Comparison of ENCODE assay signal across 38 mouse cellular contexts in genomic region chr16:18241581-18241980, GRCm38 (mm10). TPM values are rescaled to one million over a fixed set of nuclear protein-coding genes. Genes with fewer than 3 reads are reported as not detected.
"Had no signal": no experiment of that assay in that cellular context is flagged by ENCODE, and none has a peak within 500 bp of the region (broad histone marks: within the 10 kb centered on the region; RNA-seq: fewer than 3 reads in every experiment).

No protein-coding gene starts in this region.

- H3K27ac ChIP-seq: embryonic facial prominence, embryonic 10.5 days; embryonic facial prominence, embryonic 12.5 days; embryonic facial prominence, embryonic 13.5 days; embryonic facial prominence, embryonic 15.5 days; forebrain, embryonic 10.5 days; forebrain, embryonic 12.5 days; forebrain, embryonic 13.5 days; forebrain, embryonic 15.5 days; gastrocnemius, adult 2 months; heart, adult 2 months had no signal

- H3K27me3 ChIP-seq: embryonic facial prominence, embryonic 12.5 days; embryonic facial prominence, embryonic 13.5 days; embryonic facial prominence, embryonic 15.5 days; forebrain, embryonic 12.5 days; forebrain, embryonic 13.5 days; forebrain, embryonic 15.5 days had no signal

- H3K9me3 ChIP-seq: embryonic facial prominence, embryonic 10.5 days; embryonic facial prominence, embryonic 12.5 days; embryonic facial prominence, embryonic 13.5 days; embryonic facial prominence, embryonic 15.5 days; forebrain, embryonic 10.5 days; forebrain, embryonic 12.5 days; forebrain, embryonic 13.5 days; forebrain, embryonic 15.5 days had no signal

- DNase-seq: cerebellum, adult 9-10 months; cerebellum, adult 9-11 months; cerebellum, postnatal 10 days; cerebellum, postnatal 14 days; cerebellum, postnatal 25 days; cerebellum, postnatal 36 days; embryo, embryonic 11 days; forebrain, postnatal 0 days; gastrocnemius, adult 2 months; gastrocnemius, postnatal 10 days; gastrocnemius, postnatal 14 days; gastrocnemius, postnatal 25 days; gastrocnemius, postnatal 36 days; heart, adult 18-20 months; heart, adult 2 months had no signal

- H3K9ac ChIP-seq: embryonic facial prominence, embryonic 12.5 days; embryonic facial prominence, embryonic 13.5 days; embryonic facial prominence, embryonic 15.5 days; forebrain, embryonic 12.5 days; forebrain, embryonic 13.5 days; forebrain, embryonic 15.5 days; forebrain, postnatal 0 days had no signal

- H3K4me2 ChIP-seq: embryonic facial prominence, embryonic 12.5 days; embryonic facial prominence, embryonic 13.5 days; embryonic facial prominence, embryonic 15.5 days; forebrain, embryonic 12.5 days; forebrain, embryonic 13.5 days; forebrain, embryonic 15.5 days had no signal

- H3K4me3 ChIP-seq: embryonic facial prominence, embryonic 10.5 days; embryonic facial prominence, embryonic 12.5 days; embryonic facial prominence, embryonic 13.5 days; embryonic facial prominence, embryonic 15.5 days; erythroblast, embryonic 14.5 days; forebrain, embryonic 10.5 days; forebrain, embryonic 12.5 days; forebrain, embryonic 13.5 days; forebrain, embryonic 15.5 days; gastrocnemius, adult 2 months; heart, adult 2 months had no signal

- ATAC-seq: forebrain, embryonic 13.5 days; forebrain, embryonic 14.5 days; forebrain, embryonic 15.5 days; forebrain, embryonic 16.5 days; forebrain, postnatal 0 days had no signal

RNA-seq across cellular contexts. Expression of gene Gm49776, which starts 16.5 kb away (rescaled TPM):
- total RNA-seq: common myeloid progenitor, adult 5-6 weeks; forebrain, postnatal 0 days; gastrocnemius, adult 18-20 months; gastrocnemius, adult 2 months; gastrocnemius, adult 8-10 months; gastrocnemius, postnatal 10 days; gastrocnemius, postnatal 14 days; gastrocnemius, postnatal 25 days; gastrocnemius, postnatal 36 days; gastrocnemius, postnatal 4 days; granulocyte monocyte progenitor cell, adult 5-6 weeks; heart, adult 18-20 months; heart, adult 2 months; heart, adult 8-10 months had no signal
- polyA plus RNA-seq: cortical plate, adult 2 months; erythroblast, embryonic 14.5 days; forebrain, embryonic 11.5 days; forebrain, embryonic 12.5 days; forebrain, embryonic 16.5 days; frontal cortex, adult 2 months; gonadal fat pad, adult 2 months; heart, adult 2 months had no signal

RNA-seq across cellular contexts. Expression of gene Ccdc188, which starts 23.9 kb away (rescaled TPM):
- total RNA-seq: common myeloid progenitor, adult 5-6 weeks; forebrain, postnatal 0 days; gastrocnemius, adult 18-20 months; gastrocnemius, adult 2 months; gastrocnemius, adult 8-10 months; gastrocnemius, postnatal 10 days; gastrocnemius, postnatal 14 days; gastrocnemius, postnatal 25 days; gastrocnemius, postnatal 36 days; gastrocnemius, postnatal 4 days; granulocyte monocyte progenitor cell, adult 5-6 weeks; heart, adult 18-20 months; heart, adult 2 months; heart, adult 8-10 months had no signal
- polyA plus RNA-seq: cortical plate, adult 2 months; embryonic facial prominence, embryonic 10.5 days; embryonic facial prominence, embryonic 11.5 days; embryonic facial prominence, embryonic 12.5 days; embryonic facial prominence, embryonic 13.5 days; embryonic facial prominence, embryonic 14.5 days; embryonic facial prominence, embryonic 15.5 days; erythroblast, embryonic 14.5 days; forebrain, embryonic 10.5 days; forebrain, embryonic 11.5 days; forebrain, embryonic 12.5 days; forebrain, embryonic 13.5 days; forebrain, embryonic 15.5 days; forebrain, embryonic 16.5 days; frontal cortex, adult 2 months; heart, adult 2 months had no signal
